Mouse (Mus musculus) lung, postnatal 0 days (tissue): ENCODE results near the gene Smyd1.

Experiments used
- CTCF ChIP-seq: IDR thresholded peaks from 2 replicates; pipeline ENCODE4 v1.5.1; 2016; ENCODE audit warnings: antibody characterized with exemption, mild to moderate bottlenecking
- EP300 ChIP-seq: IDR thresholded peaks from 2 replicates; pipeline ENCODE4 v1.6.1; 2016; ENCODE audit warnings: antibody characterized with exemption, mild to moderate bottlenecking, control low read depth

GRCm38 (mm10) chr6:71321826-71322283 is at the start of gene Smyd1:
- no peak for TF ChIP-seq CTCF
- no peak for TF ChIP-seq EP300
